Mouse (Mus musculus) embryonic facial prominence, embryonic 11.5 days (tissue): Measurements from ENCODE around the gene Aacs. TPM values are rescaled to one million over a fixed set of nuclear protein-coding genes. Genes with fewer than 3 reads are reported as not detected.
"Not testable (repeated sequence)": the region's sequence is repeated elsewhere in the genome, so short reads cannot be mapped to it uniquely, and the experiment has no call there.

Experiments
- ATAC-seq: fragments of 200-750 bp; cut with Nextera tagmentation; replicated peaks from 2 replicates; pipeline ENCODE4 v1.8.0; 2017; ENCODE audit warnings: low read depth; ENCODE audit not compliant: insufficient number of reproducible peaks, low FRiP score, low TSS enrichment
- DNase-seq: peaks from one replicate; pipeline ENCODE4 v3.0.0-alpha.2; 2015; ENCODE audit warnings: low spot score
- H3K27ac ChIP-seq: fragments of 300-500 bp; sonication (generic); replicated peaks from 2 replicates; pipeline ENCODE4 v1.5.1; 2014; ENCODE audit warnings: mild to moderate bottlenecking, low read depth, low read length, control low read depth
- H3K27me3 ChIP-seq: fragments of 300-500 bp; sonication (generic); 2 replicates; pipeline ENCODE4 v1.6.1; 2014; ENCODE audit warnings: mild to moderate bottlenecking, low read length, moderate library complexity, mixed read lengths; ENCODE audit not compliant: control insufficient read depth, insufficient read depth
- H3K36me3 ChIP-seq: fragments of 300-500 bp; sonication (generic); replicated peaks from 2 replicates; pipeline ENCODE4 v1.6.1; 2014; ENCODE audit warnings: low read depth, mild to moderate bottlenecking, low read length, moderate library complexity, mixed read lengths; ENCODE audit not compliant: control insufficient read depth, insufficient read depth
- H3K4me1 ChIP-seq: fragments of 300-500 bp; sonication (generic); 2 replicates; pipeline ENCODE4 v1.6.1; 2014; ENCODE audit warnings: low read length, mixed read lengths; ENCODE audit not compliant: control insufficient read depth, insufficient read depth
- H3K4me2 ChIP-seq: fragments of 300-500 bp; sonication (generic); 2 replicates; pipeline ENCODE4 v1.6.1; 2014; ENCODE audit warnings: low read depth, mild to moderate bottlenecking, control low read depth, low read length, moderate library complexity
- H3K4me3 ChIP-seq: fragments of 300-500 bp; sonication (generic); 2 replicates; pipeline ENCODE4 v1.5.1; 2014; ENCODE audit warnings: low read depth, low read length, control low read depth
- H3K9ac ChIP-seq: fragments of 300-500 bp; sonication (generic); replicated peaks from 2 replicates; pipeline ENCODE4 v1.6.1; 2014; ENCODE audit warnings: mild to moderate bottlenecking, control low read depth, low read length
- H3K9me3 ChIP-seq: fragments of 300-500 bp; sonication (generic); replicated peaks from 2 replicates; pipeline ENCODE4 v1.6.1; 2016; ENCODE audit warnings: mild to moderate bottlenecking, low read length, inconsistent platforms, mixed read lengths; ENCODE audit not compliant: control insufficient read depth
- WGBS: fragments of 180-500 bp; shearing (Covaris S2); extraction: QIAGEN DNeasy Blood & Tissue Kit; methylation state at CpG from one replicate; pipeline ENCODE4 v1.1.7; 2014; 5-methylcytosine and 5-hydroxymethylcytosine counted together
- polyA plus RNA-seq: library from polyadenylated mRNA; unstranded; fragments of >200 nt; fragmentation: Nextera tagmentation; extraction: Ambion mirVana; gene quantifications from 2 replicates; pipeline ENCODE4 v1.2.1, GENCODE M21; 2014

Gene Aacs
- polyA plus RNA-seq, 1 experiment from 2014 or later, result 28.4 TPM

DNA sequence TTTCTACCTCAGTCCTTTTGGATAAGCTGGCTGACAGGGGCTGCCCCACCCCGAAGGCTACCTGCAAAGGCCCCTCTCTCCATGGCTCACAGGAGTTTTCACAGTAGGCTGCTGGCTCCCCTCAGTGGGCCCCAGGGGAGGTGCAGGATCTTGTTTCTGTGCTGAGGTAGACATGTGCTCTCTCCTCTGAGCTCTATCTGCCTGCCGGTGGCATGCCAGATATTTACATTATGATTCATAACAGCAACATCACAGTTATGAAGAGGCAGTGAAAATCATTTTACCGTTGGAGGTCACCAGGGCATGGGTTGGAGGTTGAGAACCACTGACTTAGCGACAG lies 12.5 kb downstream of the Aacs start:
- no peak overlapping the region for H3K9ac ChIP-seq
- ATAC-seq (no peak), DNase-seq (no peak)
- H3K4me3 ChIP-seq, result no peak overlapping the region
- H3K4me1 ChIP-seq, result no peaks in the 10 kb centered on the region
- H3K4me2 ChIP-seq, result no peak overlapping the region
- H3K9me3 ChIP-seq, result no peaks in the 10 kb centered on the region
- WGBS, result 73% methylated on average over 4 of the region's 4 CpGs
- H3K27ac ChIP-seq, result no peak overlapping the region
- no peaks in the 10 kb centered on the region for H3K27me3 ChIP-seq
- H3K36me3 ChIP-seq, result peaks cover 10% of the 10 kb centered on the region

DNA sequence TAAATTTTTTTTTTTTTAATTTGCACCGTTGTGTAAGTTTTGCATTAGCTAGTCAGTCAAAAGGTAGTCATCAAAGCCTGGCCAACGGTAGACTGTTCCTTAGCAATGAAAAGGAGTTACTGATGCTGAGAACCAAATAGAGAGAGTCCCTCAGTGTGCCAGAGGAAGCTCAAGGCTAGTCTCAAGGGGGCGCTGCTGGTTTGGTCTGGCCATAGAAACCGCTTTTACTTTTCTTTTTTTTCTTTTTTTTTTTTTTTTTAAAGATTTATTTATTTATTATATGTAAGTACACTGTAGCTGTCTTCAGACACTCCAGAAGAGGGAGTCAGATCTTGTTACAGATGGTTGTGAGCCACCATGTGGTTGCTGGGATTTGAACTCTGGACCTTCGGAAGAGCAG lies 13.3 kb downstream of the Aacs start:
- not testable (repeated sequence) for DNase-seq, H3K4me3 ChIP-seq, H3K4me1 ChIP-seq, H3K27ac ChIP-seq, H3K4me2 ChIP-seq, ATAC-seq, H3K27me3 ChIP-seq, H3K36me3 ChIP-seq, H3K9ac ChIP-seq, H3K9me3 ChIP-seq
- WGBS, result 95% methylated on average over 5 of the region's 5 CpGs

DNA sequence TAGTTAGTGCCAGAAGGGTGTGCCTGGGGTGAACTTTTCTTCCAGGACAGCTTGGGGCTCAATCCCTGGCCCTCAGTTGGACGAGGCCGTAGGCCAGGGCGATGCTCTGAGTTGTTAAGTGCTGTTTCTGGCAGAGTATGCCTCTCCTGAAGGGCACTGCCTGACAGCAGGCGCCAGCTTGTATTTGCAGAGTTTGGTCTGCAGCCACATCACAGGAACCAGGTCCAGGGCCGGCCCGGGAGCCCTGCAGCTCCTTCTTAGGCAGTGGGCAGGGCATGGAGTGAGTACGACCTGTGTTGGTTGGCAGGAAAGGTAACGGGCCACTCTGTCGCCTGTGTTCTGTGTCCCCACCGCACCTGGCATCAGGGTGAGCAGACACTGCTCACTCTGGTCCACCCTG lies 15.5 kb downstream of the Aacs start:
- no peak overlapping the region for H3K4me2 ChIP-seq
- DNase-seq (no peak), ATAC-seq (no peak)
- 91% methylated on average over 10 of the region's 10 CpGs for WGBS
- H3K36me3 ChIP-seq, result peaks cover 5% of the 10 kb centered on the region
- H3K4me3 ChIP-seq, result no peak overlapping the region
- H3K27me3 ChIP-seq, result no peaks in the 10 kb centered on the region
- H3K9ac ChIP-seq, result no peak overlapping the region
- no peaks in the 10 kb centered on the region for H3K9me3 ChIP-seq
- H3K27ac ChIP-seq, result no peak overlapping the region
- no peaks in the 10 kb centered on the region for H3K4me1 ChIP-seq

DNA sequence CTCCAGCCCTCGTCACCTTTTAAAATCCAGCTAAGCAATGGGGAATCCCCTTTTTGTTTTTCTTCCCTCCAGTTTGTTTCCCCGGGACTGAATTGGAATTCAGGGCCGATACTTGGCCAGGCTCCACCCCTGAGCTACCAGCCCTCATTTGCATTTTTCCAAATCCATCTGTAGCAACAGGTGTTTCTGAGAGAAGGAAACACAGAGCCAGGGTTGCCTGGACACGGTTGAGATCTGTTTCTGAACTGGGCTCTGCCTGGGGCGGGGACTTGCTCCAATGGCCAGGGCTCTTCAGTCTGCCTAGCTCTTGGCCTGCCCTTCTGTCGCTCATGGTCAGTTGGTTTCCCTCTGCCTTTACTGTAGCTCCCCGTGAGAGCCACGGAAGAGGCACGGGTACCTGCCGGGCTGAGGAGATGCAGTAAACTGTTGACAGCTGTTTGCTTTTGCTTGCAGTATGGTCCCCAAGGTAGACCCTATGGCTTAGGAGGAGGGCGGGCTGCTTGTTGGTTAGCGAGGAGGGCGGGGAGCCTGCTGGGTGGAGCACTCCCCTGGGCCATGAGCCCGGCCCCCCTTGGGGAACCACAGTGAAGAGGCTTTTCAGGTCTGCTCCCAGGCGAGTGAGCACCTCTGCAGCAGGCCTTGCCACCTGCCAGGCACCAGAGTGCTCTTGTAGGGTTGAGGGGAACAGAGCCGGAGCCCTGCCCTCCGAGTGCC lies 16.9 kb downstream of the Aacs start:
- Histone ChIP-seq H3K27ac (no peak overlapping the region), H3K4me1 (no peaks in the 10 kb centered on the region), H3K4me3 (no peak overlapping the region), H3K4me2 (no peak overlapping the region), H3K9ac (no peak overlapping the region), H3K27me3 (no peaks in the 10 kb centered on the region), H3K9me3 (no peaks in the 10 kb centered on the region), H3K36me3 (peaks cover 5% of the 10 kb centered on the region)
- DNase-seq (no peak), ATAC-seq (no peak)
- WGBS, result 60% methylated on average over 17 of the region's 17 CpGs

- Histone ChIP-seq H3K9me3 (no peaks in the 10 kb centered on the region), H3K4me3 (no peak overlapping the region), H3K9ac (no peak overlapping the region), H3K27ac (no peak overlapping the region), H3K4me1 (no peaks in the 10 kb centered on the region), H3K36me3 (peaks cover 5% of the 10 kb centered on the region), H3K27me3 (no peaks in the 10 kb centered on the region), H3K4me2 (no peak overlapping the region)
- ATAC-seq (no peak; the same call in 1 of the 2 replicates), DNase-seq (no peak)
- 62% methylated on average over 5 of the region's 5 CpGs for WGBS
Measured at GRCm38 (mm10) chr5:125493093-125493423, 17.4 kb downstream of the Aacs start.

DNA sequence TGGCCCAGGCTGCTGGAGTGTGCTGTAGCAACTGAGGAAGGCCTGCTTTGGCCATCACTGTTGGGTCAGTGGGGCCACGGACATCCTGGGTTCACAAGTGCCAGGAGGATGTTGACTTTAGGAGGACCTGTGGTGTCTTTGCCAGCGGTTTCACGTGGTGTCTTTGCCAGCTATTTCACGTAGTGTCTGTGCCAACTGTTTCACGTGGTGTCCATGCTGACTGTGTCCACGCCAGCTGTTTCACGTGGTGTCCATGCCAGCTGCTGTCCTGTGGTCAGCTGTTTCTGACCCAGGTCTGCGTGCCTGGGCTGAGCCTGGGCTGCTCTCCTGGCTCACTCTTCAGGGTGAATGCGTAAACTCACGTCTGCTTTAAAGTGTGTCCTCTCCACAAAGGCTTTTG lies 20.0 kb downstream of the Aacs start:
- DNase-seq, result no peak
- Histone ChIP-seq H3K27ac (no peak overlapping the region), H3K36me3 (no peaks in the 10 kb centered on the region), H3K4me2 (no peak overlapping the region), H3K9ac (no peak overlapping the region), H3K4me1 (no peaks in the 10 kb centered on the region), H3K9me3 (no peaks in the 10 kb centered on the region), H3K4me3 (no peak overlapping the region), H3K27me3 (no peaks in the 10 kb centered on the region)
- no peak for ATAC-seq
- 92% methylated on average over 10 of the region's 10 CpGs for WGBS

DNA sequence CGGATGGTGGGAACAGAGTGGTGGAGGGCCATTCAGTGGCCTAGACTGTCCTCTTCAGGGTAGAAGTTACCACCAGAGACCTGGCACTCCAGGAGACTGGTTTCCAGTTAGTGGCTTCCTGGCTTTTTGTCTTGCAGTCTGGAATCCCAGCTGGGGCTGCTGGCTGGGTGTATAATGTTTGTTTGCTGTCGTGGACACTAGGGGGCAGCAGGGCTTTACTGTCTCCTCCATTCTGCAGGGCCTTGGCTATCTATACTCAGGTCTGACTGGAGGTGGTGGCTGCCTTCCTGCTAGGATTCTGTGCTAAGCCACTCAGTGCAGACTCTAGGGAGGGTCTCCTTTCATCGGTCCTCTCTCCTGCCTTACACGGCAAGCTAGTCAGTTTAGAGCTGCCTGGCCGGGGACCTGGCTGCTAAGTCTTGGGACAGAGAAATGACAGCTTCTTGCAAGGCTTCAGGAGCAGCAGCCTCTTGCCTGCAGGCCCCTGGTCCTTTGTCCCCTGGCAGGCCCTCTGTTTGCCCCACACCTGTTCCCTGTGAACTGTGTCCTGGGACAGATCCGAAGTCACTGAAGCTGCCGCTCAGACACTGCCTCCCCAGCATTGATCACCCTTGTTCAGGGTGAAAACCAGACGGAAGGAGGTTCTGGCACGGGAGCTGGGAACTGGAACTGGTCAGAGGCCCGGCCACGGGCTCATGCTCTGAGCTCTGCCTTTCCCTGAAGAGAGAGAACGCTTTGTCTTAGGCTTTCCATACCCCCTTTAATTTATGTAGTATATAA lies 22.4 kb downstream of the Aacs start:
- Histone ChIP-seq H3K9me3 (no peaks in the 10 kb centered on the region), H3K27ac (no peak overlapping the region), H3K4me3 (no peak overlapping the region), H3K27me3 (no peaks in the 10 kb centered on the region), H3K4me2 (no peak overlapping the region), H3K9ac (no peak overlapping the region), H3K4me1 (no peaks in the 10 kb centered on the region), H3K36me3 (no peaks in the 10 kb centered on the region)
- 0 out of 2 replicates have a peak, but pooled peaks have one; percentile 39 for ATAC-seq
- 61% methylated on average over 12 of the region's 12 CpGs for WGBS
- DNase-seq, result peak; percentile 77

GRCm38 (mm10) chr5:125501505-125501904 lies 25.9 kb downstream of the Aacs start:
- Histone ChIP-seq H3K9ac (no peak overlapping the region; the same call in 1 of the 2 replicates), H3K36me3 (no peaks in the 10 kb centered on the region), H3K9me3 (no peaks in the 10 kb centered on the region), H3K4me2 (no peak overlapping the region), H3K27me3 (no peaks in the 10 kb centered on the region), H3K4me1 (no peaks in the 10 kb centered on the region), H3K27ac (no peak overlapping the region), H3K4me3 (no peak overlapping the region)
- DNase-seq (no peak), ATAC-seq (no peak)
- 85% methylated on average over 6 of the region's 6 CpGs for WGBS
